In genomic region chr5:129761865-129762540, GRCm38 (mm10) we compare ENCODE assay signal across 8 mouse cellular contexts. TPM values are rescaled to one million over a fixed set of nuclear protein-coding genes. Genes with fewer than 3 reads are reported as not detected.
DNase-seq lines count a peak whose midpoint lies in the region; ATAC-seq and TF ChIP-seq lines count a peak whose summit lies in the region.

No protein-coding gene starts in this region.

- no peaks in the 10 kb centered on the region for H3K27me3 ChIP-seq in cerebellum, adult 2 months (ENCODE audit: control insufficient read depth, insufficient read depth, low read length)
- no peaks in the 10 kb centered on the region for H3K27me3 ChIP-seq in forebrain, embryonic 16.5 days (replicated peaks; ENCODE audit: control insufficient read depth, insufficient read depth, low read length)

- 34% methylated on average over 18 of the region's 18 CpGs for WGBS in cerebellum, adult 2 months
- WGBS in forebrain, embryonic 16.5 days: 24% methylated on average over 18 of the region's 18 CpGs
- WGBS in olfactory bulb, adult 2 months: 36% methylated on average over 18 of the region's 18 CpGs

- H3K9me3 ChIP-seq in forebrain, embryonic 16.5 days (ENCODE audit: control insufficient read depth, low read length): no peaks in the 10 kb centered on the region

- H3K4me3 ChIP-seq in cerebellum, adult 2 months (replicated peaks; ENCODE audit: insufficient read depth, low read depth, low read length): no peak overlapping the region
- H3K4me3 ChIP-seq in forebrain, embryonic 16.5 days (replicated peaks; ENCODE audit: low read length): no peak overlapping the region
- H3K4me3 ChIP-seq in olfactory bulb, adult 2 months (ENCODE audit: insufficient read depth, low read depth, low read length): no peak overlapping the region

- TF ChIP-seq POLR2A in cerebellum, adult 2 months (IDR thresholded peaks at IDR 0.05; ENCODE audit: borderline replicate concordance, insufficient read depth, low read length): no peak
- no peak for TF ChIP-seq POLR2A in olfactory bulb, adult 2 months (IDR thresholded peaks at IDR 0.05; ENCODE audit: insufficient read depth, low read depth, low read length)

- H3K27ac ChIP-seq in cerebellum, adult 2 months (ENCODE audit: insufficient read depth, low read length): peak overlapping the region; percentile 25; the same call in 1 of the 2 replicates
- peak overlapping the region; percentile 84 for H3K27ac ChIP-seq in forebrain, embryonic 16.5 days (ENCODE audit: low read length)
- peak overlapping the region; percentile 39; the same call in 1 of the 2 replicates for H3K27ac ChIP-seq in olfactory bulb, adult 2 months (ENCODE audit: insufficient read depth, low read depth, low read length)

- peak; percentile 96 for ATAC-seq in forebrain, embryonic 16.5 days

- DNase-seq in cerebellum, adult 2 months: peak in 1 of 2 experiments; percentile 42
- no peak for DNase-seq in cerebellum, adult 11 months
- DNase-seq in layer of hippocampus, postnatal 36 days: peak; percentile 50 to 66
- DNase-seq in B cell, adult 2 months: no peak
- DNase-seq in heart, adult 8-10 months (ENCODE audit: low spot score): no peak
- no peak for DNase-seq in kidney, postnatal 25 days

- H3K4me1 ChIP-seq in cerebellum, adult 2 months (ENCODE audit: control insufficient read depth, insufficient read depth, low read length): no peaks in the 10 kb centered on the region
- H3K4me1 ChIP-seq in forebrain, embryonic 16.5 days (replicated peaks; ENCODE audit: control insufficient read depth, insufficient read depth, low read length): peaks cover 7% of the 10 kb centered on the region
- no peaks in the 10 kb centered on the region for H3K4me1 ChIP-seq in olfactory bulb, adult 2 months (ENCODE audit: control insufficient read depth, insufficient read depth, low read length)

- no peak overlapping the region for H3K4me2 ChIP-seq in forebrain, embryonic 16.5 days (ENCODE audit: low read length)

- H3K9ac ChIP-seq in forebrain, embryonic 16.5 days (replicated peaks; ENCODE audit: low read depth, low read length): peak overlapping the region; percentile 8; the same call in 1 of the 2 replicates

- no peak for TF ChIP-seq CTCF in cerebellum, adult 2 months (IDR thresholded peaks at IDR 0.05; ENCODE audit: borderline replicate concordance, insufficient read depth, low read depth, low read length)
- TF ChIP-seq CTCF in olfactory bulb, adult 2 months (IDR thresholded peaks at IDR 0.05; ENCODE audit: insufficient read depth, low read depth, low read length): no peak

- peaks cover 6% of the 10 kb centered on the region; the same call in 1 of the 2 replicates for H3K36me3 ChIP-seq in forebrain, embryonic 16.5 days (ENCODE audit: control insufficient read depth, insufficient read depth)

RNA-seq across cellular contexts. Expression of gene Psph, which starts 25.2 kb away (rescaled TPM):
- polyA plus RNA-seq in cerebellum, adult 2 months (2012; rRNA removed): 23.4 and 27.3 TPM in 2 replicates
- 42.3 and 42.9 TPM in 2 replicates for polyA plus RNA-seq in forebrain, embryonic 16.5 days (2015; fragmentation: Nextera tagmentation; extraction: Ambion mirVana)
- total RNA-seq in layer of hippocampus, postnatal 36 days (2021): 10 to 100 TPM; 27.5 to 28.9 TPM
- not detected in 2 replicates for polyA plus RNA-seq in olfactory bulb, adult 2 months (2012; ENCODE audit: insufficient read depth, insufficient read length, low replicate concordance, missing spikeins)
- total RNA-seq in heart, adult 8-10 months (2022): 1 to 10 TPM; 8.0 to 10.0 (median 8.6) TPM

RNA-seq across cellular contexts. Expression of gene Nipsnap2, which starts 37.1 kb away (rescaled TPM):
- 137 and 157 TPM in 2 replicates for polyA plus RNA-seq in cerebellum, adult 2 months (2012; rRNA removed)
- 74.0 and 77.2 TPM in 2 replicates for polyA plus RNA-seq in forebrain, embryonic 16.5 days (2015; fragmentation: Nextera tagmentation; extraction: Ambion mirVana)
- 10 to 100 TPM; 75.4 to 76.4 TPM for total RNA-seq in layer of hippocampus, postnatal 36 days (2021)
- polyA plus RNA-seq in olfactory bulb, adult 2 months (2012; ENCODE audit: insufficient read depth, insufficient read length, low replicate concordance, missing spikeins): not detected in 2 replicates
- total RNA-seq in heart, adult 8-10 months (2022): 1,000 to 10,000 TPM in 2 of 4 experiments, 100 to 1,000 TPM in 2; 969 to 1,032 (median 999) TPM

RNA-seq across cellular contexts. Expression of gene Mrps17, which starts 46.7 kb away (rescaled TPM):
- polyA plus RNA-seq in cerebellum, adult 2 months (2012; rRNA removed): 90.6 and 97.4 TPM in 2 replicates
- polyA plus RNA-seq in forebrain, embryonic 16.5 days (2015; fragmentation: Nextera tagmentation; extraction: Ambion mirVana): 177 and 190 TPM in 2 replicates
- 10 to 100 TPM; 75.0 to 87.6 TPM for total RNA-seq in layer of hippocampus, postnatal 36 days (2021)
- polyA plus RNA-seq in olfactory bulb, adult 2 months (2012; ENCODE audit: insufficient read depth, insufficient read length, low replicate concordance, missing spikeins): not detected in 2 replicates
- 10 to 100 TPM; 86.3 to 98.9 (median 90.7) TPM for total RNA-seq in heart, adult 8-10 months (2022)

RNA-seq across cellular contexts. Expression of gene Sept14, which starts 53.7 kb away (rescaled TPM):
- not detected in 2 replicates for polyA plus RNA-seq in cerebellum, adult 2 months (2012; rRNA removed)
- not detected in 2 replicates for polyA plus RNA-seq in forebrain, embryonic 16.5 days (2015; fragmentation: Nextera tagmentation; extraction: Ambion mirVana)
- not detected for total RNA-seq in layer of hippocampus, postnatal 36 days (2021)
- not detected in 2 replicates for polyA plus RNA-seq in olfactory bulb, adult 2 months (2012; ENCODE audit: insufficient read depth, insufficient read length, low replicate concordance, missing spikeins)
- not detected for total RNA-seq in heart, adult 8-10 months (2022)

Comparison
In these comparisons a context has a peak if more than half of its experiments do, and no peak if none do; other contexts are left out.
1. DNase-seq: peak in layer of hippocampus, postnatal 36 days (2 of 2); none in cerebellum, adult 11 months (single experiment), B cell, adult 2 months (0 of 2), heart, adult 8-10 months (single experiment) and kidney, postnatal 25 days (0 of 2).
2. H3K27ac ChIP-seq: peak in every context shown above with its lines; median percentile 84 in forebrain, embryonic 16.5 days; 39 in olfactory bulb, adult 2 months; 25 in cerebellum, adult 2 months.
3. RNA of gene Psph, which starts 25.2 kb away (polyA plus RNA-seq): 42.3 to 42.9 TPM in forebrain, embryonic 16.5 days and 23.4 to 27.3 TPM in cerebellum, adult 2 months; not detected in olfactory bulb, adult 2 months; every median in the first group is over 10 times any median in the second.